Mouse (Mus musculus): ENCODE results near the gene Pptc7. TPM values are rescaled to one million over a fixed set of nuclear protein-coding genes. Genes with fewer than 3 reads are reported as not detected.
A peak's percentile ranks its signal among the peaks of the same experiment; 100 is the strongest.

Gene Pptc7
- polyA plus RNA-seq (2012; rRNA removed) (11.5 and 13.7 TPM in 2 replicates), polyA plus RNA-seq (2014; fragmentation: Nextera tagmentation; extraction: Ambion mirVana) (7.6 and 8.9 TPM in 2 replicates)

DNA sequence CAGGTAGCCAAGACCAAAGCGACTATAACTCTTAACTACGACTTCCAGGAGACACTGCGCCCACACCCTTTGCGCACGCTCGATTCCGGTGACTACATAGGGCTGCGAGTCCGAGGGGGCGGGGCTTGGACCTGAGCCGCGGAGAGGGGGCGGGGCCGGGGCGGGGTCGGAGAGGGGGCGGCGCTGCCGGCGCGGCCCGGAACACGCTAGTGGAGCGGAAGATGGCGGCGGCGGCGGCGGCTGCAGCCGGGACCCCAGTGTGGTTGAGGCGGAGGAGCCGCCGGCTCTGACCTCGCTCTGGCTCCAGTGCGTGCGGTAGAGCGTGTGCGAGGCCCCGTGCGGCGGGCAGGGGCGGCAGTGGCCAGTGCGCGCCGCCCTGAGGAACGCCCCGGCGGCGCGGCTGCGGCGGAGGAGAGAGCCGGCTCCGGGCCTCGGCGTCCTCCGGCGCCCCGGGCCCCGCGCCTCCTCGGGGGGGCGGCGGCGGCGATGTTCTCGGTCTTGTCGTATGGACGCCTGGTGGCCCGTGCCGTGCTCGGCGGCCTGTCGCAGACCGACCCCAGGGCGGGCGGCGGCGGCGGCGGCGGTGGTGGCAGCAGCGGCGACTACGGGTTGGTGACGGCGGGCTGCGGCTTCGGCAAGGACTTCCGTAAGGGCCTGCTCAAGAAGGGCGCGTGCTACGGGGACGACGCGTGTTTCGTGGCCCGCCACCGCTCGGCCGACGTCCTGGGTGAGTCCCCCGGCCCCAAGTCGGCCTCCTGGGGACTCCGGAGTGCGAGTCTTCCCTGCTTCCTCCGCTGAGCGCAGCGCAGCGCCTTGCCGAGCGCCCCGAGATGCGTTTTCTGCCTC, at the start of gene Pptc7:
Gene Pptc7 (plus strand): TSS at position 183 of the 846 bp plus-strand sequence.
- ATAC-seq (ENCODE audit: low FRiP score, low read depth) (peak; percentile 95), DNase-seq (ENCODE audit: low spot score) (peak; percentile 90)
- Histone ChIP-seq H3K9me3 (ENCODE audit: control insufficient read depth, low read length) (no peaks in the 10 kb centered on the region), H3K4me3 (replicated peaks; ENCODE audit: low read length) (peak within 1 kb of the TSS; percentile 96), H3K4me1 (ENCODE audit: control insufficient read depth, insufficient read depth, low read length) (peaks cover 16% of the 10 kb centered on the region), H3K9ac (ENCODE audit: low read depth, low read length, severe bottlenecking) (peak within 1 kb of the TSS; percentile 81), H3K4me2 (replicated peaks; ENCODE audit: low read depth, low read length, severe bottlenecking) (peak within 1 kb of the TSS; percentile 98), H3K27ac (replicated peaks; ENCODE audit: low read depth, low read length) (no peak within 1 kb of the TSS; the same call in 1 of the 2 replicates), H3K36me3 (ENCODE audit: control insufficient read depth, insufficient read depth, low read length) (peaks cover 13% of the 10 kb centered on the region), H3K27me3 (ENCODE audit: control insufficient read depth, insufficient read depth, low read length) (no peaks in the 10 kb centered on the region)
- 0 out of 2 replicates have a peak, but pooled peaks have one; percentile 28 for TF ChIP-seq POLR2A (IDR thresholded peaks at IDR 0.05; ENCODE audit: borderline replicate concordance, extremely low read depth, insufficient read depth, insufficient read length)
- 1% methylated on average over 62 of the region's 114 CpGs for WGBS

GRCm38 (mm10) chr5:122235196-122235836, 48.8 kb upstream of the Pptc7 start:
- no peak overlapping the region for H3K4me2 ChIP-seq (replicated peaks; ENCODE audit: low read depth, low read length, severe bottlenecking)
- ATAC-seq (ENCODE audit: low FRiP score, low read depth) (peak; percentile 31; the same call in 1 of the 2 replicates), DNase-seq (ENCODE audit: low spot score) (no peak)
- H3K9ac ChIP-seq (ENCODE audit: low read depth, low read length, severe bottlenecking): no peak overlapping the region
- no peak overlapping the region for H3K4me3 ChIP-seq (replicated peaks; ENCODE audit: low read length)
- H3K27me3 ChIP-seq (ENCODE audit: control insufficient read depth, insufficient read depth, low read length): no peaks in the 10 kb centered on the region
- no peaks in the 10 kb centered on the region for H3K9me3 ChIP-seq (ENCODE audit: control insufficient read depth, low read length)
- no peak for TF ChIP-seq POLR2A (IDR thresholded peaks at IDR 0.05; ENCODE audit: borderline replicate concordance, extremely low read depth, insufficient read depth, insufficient read length)
- H3K27ac ChIP-seq (replicated peaks; ENCODE audit: low read depth, low read length): 0 out of 2 replicates have a peak overlapping the region, but pooled peaks have one; percentile 9
- H3K4me1 ChIP-seq (ENCODE audit: control insufficient read depth, insufficient read depth, low read length): peaks cover 15% of the 10 kb centered on the region
- H3K36me3 ChIP-seq (ENCODE audit: control insufficient read depth, insufficient read depth, low read length): peaks cover 10% of the 10 kb centered on the region
- 46% methylated on average over 9 of the region's 9 CpGs for WGBS

DNA sequence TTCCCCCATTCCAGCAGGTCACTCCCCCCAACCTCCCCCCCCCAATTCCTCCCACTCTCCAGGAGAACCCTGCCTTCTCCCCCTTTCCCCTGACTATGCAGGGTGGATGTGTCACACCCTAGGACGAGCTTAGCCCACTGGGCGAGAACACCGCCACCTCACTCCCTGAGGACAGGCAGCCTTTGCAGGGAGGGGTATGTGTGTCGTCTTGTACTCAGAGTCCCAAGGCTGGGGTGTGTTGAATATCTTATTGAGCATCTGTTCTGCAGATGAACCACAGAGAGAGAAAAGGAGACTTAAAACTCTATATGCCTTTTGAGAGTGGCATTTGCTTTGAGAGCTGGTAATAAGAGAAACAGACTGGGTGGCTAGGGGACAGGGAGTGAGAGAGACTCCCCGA, 47.0 kb upstream of the Pptc7 start:
- 71% methylated on average over 5 of the region's 5 CpGs for WGBS
- Histone ChIP-seq H3K4me1 (ENCODE audit: control insufficient read depth, insufficient read depth, low read length) (peaks cover 14% of the 10 kb centered on the region), H3K4me3 (replicated peaks; ENCODE audit: low read length) (no peak overlapping the region), H3K27ac (replicated peaks; ENCODE audit: low read depth, low read length) (no peak overlapping the region), H3K9me3 (ENCODE audit: control insufficient read depth, low read length) (no peaks in the 10 kb centered on the region), H3K27me3 (ENCODE audit: control insufficient read depth, insufficient read depth, low read length) (no peaks in the 10 kb centered on the region), H3K36me3 (ENCODE audit: control insufficient read depth, insufficient read depth, low read length) (peaks cover 26% of the 10 kb centered on the region), H3K9ac (ENCODE audit: low read depth, low read length, severe bottlenecking) (no peak overlapping the region), H3K4me2 (replicated peaks; ENCODE audit: low read depth, low read length, severe bottlenecking) (no peak overlapping the region)
- ATAC-seq (ENCODE audit: low FRiP score, low read depth): no peak
- no peak for TF ChIP-seq POLR2A (IDR thresholded peaks at IDR 0.05; ENCODE audit: borderline replicate concordance, extremely low read depth, insufficient read depth, insufficient read length)
- DNase-seq (ENCODE audit: low spot score): no peak

GRCm38 (mm10) chr5:122239618-122240017, 44.5 kb upstream of the Pptc7 start:
- DNase-seq (ENCODE audit: low spot score): no peak
- peaks cover 8% of the 10 kb centered on the region for H3K4me1 ChIP-seq (ENCODE audit: control insufficient read depth, insufficient read depth, low read length)
- H3K4me3 ChIP-seq (replicated peaks; ENCODE audit: low read length): no peak overlapping the region
- H3K9me3 ChIP-seq (ENCODE audit: control insufficient read depth, low read length): no peaks in the 10 kb centered on the region
- H3K4me2 ChIP-seq (replicated peaks; ENCODE audit: low read depth, low read length, severe bottlenecking): no peak overlapping the region
- peaks cover 32% of the 10 kb centered on the region for H3K36me3 ChIP-seq (ENCODE audit: control insufficient read depth, insufficient read depth, low read length)
- no peaks in the 10 kb centered on the region for H3K27me3 ChIP-seq (ENCODE audit: control insufficient read depth, insufficient read depth, low read length)
- TF ChIP-seq POLR2A (IDR thresholded peaks at IDR 0.05; ENCODE audit: borderline replicate concordance, extremely low read depth, insufficient read depth, insufficient read length): no peak
- H3K27ac ChIP-seq (replicated peaks; ENCODE audit: low read depth, low read length): no peak overlapping the region
- ATAC-seq (ENCODE audit: low FRiP score, low read depth): no peak
- 76% methylated on average over 7 of the region's 7 CpGs for WGBS
- no peak overlapping the region for H3K9ac ChIP-seq (ENCODE audit: low read depth, low read length, severe bottlenecking)

GRCm38 (mm10) chr5:122240521-122240920, 43.6 kb upstream of the Pptc7 start:
- Histone ChIP-seq H3K4me3 (replicated peaks; ENCODE audit: low read length) (no peak overlapping the region), H3K4me2 (replicated peaks; ENCODE audit: low read depth, low read length, severe bottlenecking) (no peak overlapping the region), H3K9ac (ENCODE audit: low read depth, low read length, severe bottlenecking) (no peak overlapping the region), H3K27ac (replicated peaks; ENCODE audit: low read depth, low read length) (no peak overlapping the region), H3K4me1 (ENCODE audit: control insufficient read depth, insufficient read depth, low read length) (0 out of 2 replicates have a peak, but pooled peaks cover 1% of the 10 kb centered on the region), H3K36me3 (ENCODE audit: control insufficient read depth, insufficient read depth, low read length) (peaks cover 32% of the 10 kb centered on the region), H3K9me3 (ENCODE audit: control insufficient read depth, low read length) (no peaks in the 10 kb centered on the region), H3K27me3 (ENCODE audit: control insufficient read depth, insufficient read depth, low read length) (no peaks in the 10 kb centered on the region)
- DNase-seq (ENCODE audit: low spot score) (no peak), ATAC-seq (ENCODE audit: low FRiP score, low read depth) (no peak)
- 90% methylated on average over 11 of the region's 11 CpGs for WGBS
- no peak for TF ChIP-seq POLR2A (IDR thresholded peaks at IDR 0.05; ENCODE audit: borderline replicate concordance, extremely low read depth, insufficient read depth, insufficient read length)

Measured in limb, embryonic 14.5 days (tissue).